Mouse (Mus musculus): ENCODE results near the gene Mycbpap. TPM values are rescaled to one million over a fixed set of nuclear protein-coding genes. Genes with fewer than 3 reads are reported as not detected.
A peak's percentile ranks its signal among the peaks of the same experiment; 100 is the strongest.

Gene Mycbpap
- polyA plus RNA-seq, 1 experiment from 2014 or later = 0.05 TPM

DNA sequence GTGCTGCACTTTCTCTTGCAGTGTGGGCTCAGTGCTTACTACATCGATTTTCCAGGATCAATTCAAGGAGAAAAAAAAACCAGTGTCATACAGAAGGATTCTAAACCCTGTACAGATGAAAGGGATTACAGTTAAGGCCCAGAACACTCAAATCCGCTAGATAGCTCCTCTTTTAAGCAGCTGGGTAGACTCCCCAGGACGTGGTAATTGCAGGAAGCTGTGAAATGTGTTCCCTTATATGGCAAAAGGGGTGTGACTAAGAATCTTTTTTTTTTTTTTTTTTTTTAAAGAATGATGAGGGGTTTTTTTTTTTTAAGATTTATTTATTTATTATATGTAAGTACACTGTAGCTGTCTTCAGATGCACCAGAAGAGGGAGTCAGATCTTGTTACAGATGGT is 7.3 kb upstream of the Mycbpap start:
- Histone ChIP-seq H3K4me1 (replicated peaks) (no peaks in the 10 kb centered on the region), H3K9me3 (replicated peaks) (no peaks in the 10 kb centered on the region), H3K9ac (no peak overlapping the region), H3K27ac (no peak overlapping the region), H3K27me3 (no peaks in the 10 kb centered on the region), H3K4me2 (no peak overlapping the region), H3K4me3 (replicated peaks) (no peak overlapping the region), H3K36me3 (no peaks in the 10 kb centered on the region)
- ATAC-seq (ENCODE audit: low read depth) = no peak
- no peak for DNase-seq
- WGBS (ENCODE audit: insufficient replicate concordance) = 36% methylated on average over 3 of the region's 3 CpGs

DNA sequence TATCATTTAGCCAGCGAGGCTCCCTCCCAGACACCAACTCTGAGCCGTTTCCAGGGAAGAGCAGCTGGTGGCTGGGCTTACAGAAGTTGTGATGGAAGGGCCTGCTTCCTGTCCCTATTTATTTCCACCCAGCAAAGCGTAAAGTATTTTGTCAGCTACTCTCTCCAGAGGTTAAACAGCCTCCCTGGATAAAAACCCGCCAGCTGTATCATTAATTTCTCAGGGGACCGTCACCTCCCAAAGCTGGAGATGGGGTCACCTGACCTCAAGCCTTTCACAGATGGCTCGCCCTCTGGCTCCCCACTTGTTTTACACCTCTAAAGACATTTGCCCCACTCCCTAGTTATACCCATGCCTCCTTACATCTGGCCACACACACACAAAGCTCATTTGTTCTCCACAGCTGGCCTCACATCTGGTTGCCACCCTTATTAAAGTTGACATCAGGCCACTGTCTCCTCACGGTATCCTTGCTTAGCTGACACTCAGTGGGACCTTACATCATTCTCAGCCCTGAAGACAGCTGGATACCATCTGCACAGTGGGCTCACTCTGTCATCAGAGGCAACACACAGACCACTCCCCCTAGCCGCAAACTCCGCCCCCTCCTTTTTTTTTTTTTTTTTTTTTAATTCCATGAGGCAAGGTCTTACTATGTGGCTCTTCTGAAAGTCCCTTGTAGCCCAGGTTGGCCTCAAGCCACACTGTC is 4.8 kb upstream of the Mycbpap start:
- H3K4me1 ChIP-seq (replicated peaks) = peaks cover 5% of the 10 kb centered on the region
- H3K36me3 ChIP-seq = no peaks in the 10 kb centered on the region
- peaks cover 4% of the 10 kb centered on the region for H3K27me3 ChIP-seq
- H3K9me3 ChIP-seq (replicated peaks) = no peaks in the 10 kb centered on the region
- ATAC-seq (ENCODE audit: low read depth) = no peak
- no peak for DNase-seq
- H3K9ac ChIP-seq = no peak overlapping the region
- H3K4me3 ChIP-seq (replicated peaks) = no peak overlapping the region
- 45% methylated on average over 9 of the region's 9 CpGs for WGBS (ENCODE audit: insufficient replicate concordance)
- no peak overlapping the region for H3K27ac ChIP-seq
- H3K4me2 ChIP-seq = no peak overlapping the region

GRCm38 (mm10) chr11:94513452-94513851 is 8.1 kb downstream of the Mycbpap start:
- 0 out of 2 replicates have a peak, but pooled peaks cover 6% of the 10 kb centered on the region for H3K9me3 ChIP-seq (replicated peaks)
- 0 out of 2 replicates have a peak, but pooled peaks cover 4% of the 10 kb centered on the region for H3K27me3 ChIP-seq
- no peak overlapping the region for H3K9ac ChIP-seq
- no peaks in the 10 kb centered on the region for H3K4me1 ChIP-seq (replicated peaks)
- no peak overlapping the region for H3K4me2 ChIP-seq
- DNase-seq = no peak
- no peak overlapping the region for H3K27ac ChIP-seq
- H3K36me3 ChIP-seq = no peaks in the 10 kb centered on the region
- WGBS (ENCODE audit: insufficient replicate concordance) = 47% methylated on average over 9 of the region's 9 CpGs
- H3K4me3 ChIP-seq (replicated peaks) = no peak overlapping the region
- no peak for ATAC-seq (ENCODE audit: low read depth)

GRCm38 (mm10) chr11:94508976-94509375 is 12.6 kb downstream of the Mycbpap start:
- H3K4me1 ChIP-seq (replicated peaks) = no peaks in the 10 kb centered on the region
- ATAC-seq (ENCODE audit: low read depth) = no peak
- H3K9me3 ChIP-seq (replicated peaks) = 0 out of 2 replicates have a peak, but pooled peaks cover 6% of the 10 kb centered on the region
- no peak overlapping the region for H3K27ac ChIP-seq
- WGBS (ENCODE audit: insufficient replicate concordance) = 62% methylated on average over 10 of the region's 10 CpGs
- H3K9ac ChIP-seq = no peak overlapping the region
- H3K27me3 ChIP-seq = peaks cover 23% of the 10 kb centered on the region
- H3K4me2 ChIP-seq = no peak overlapping the region
- no peak for DNase-seq
- no peak overlapping the region for H3K4me3 ChIP-seq (replicated peaks)
- H3K36me3 ChIP-seq = no peaks in the 10 kb centered on the region

DNA sequence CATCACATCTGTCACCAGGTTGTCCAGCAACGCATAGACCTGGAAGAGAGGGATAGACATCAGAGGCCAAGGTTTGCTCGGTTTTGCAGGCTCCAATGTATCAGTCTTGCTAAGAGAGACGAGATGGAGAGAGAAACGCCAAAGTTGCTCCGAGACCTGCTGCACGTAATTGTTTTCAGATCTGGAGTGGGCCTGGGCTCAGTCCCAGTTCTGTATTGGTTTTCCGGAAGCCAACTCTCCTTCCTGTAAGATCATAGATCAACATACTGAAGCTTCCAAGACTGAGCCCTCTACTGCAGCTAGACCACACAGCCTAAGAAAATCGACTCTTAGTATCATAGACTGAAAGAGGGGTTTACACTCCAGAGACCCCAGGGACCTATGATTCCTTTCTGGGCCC is 20.1 kb downstream of the Mycbpap start:
- Histone ChIP-seq H3K4me2 (no peak overlapping the region), H3K4me1 (replicated peaks) (no peaks in the 10 kb centered on the region; the same call in 1 of the 2 replicates), H3K9me3 (replicated peaks) (no peaks in the 10 kb centered on the region), H3K36me3 (no peaks in the 10 kb centered on the region), H3K9ac (no peak overlapping the region), H3K27me3 (peaks cover 79% of the 10 kb centered on the region), H3K27ac (no peak overlapping the region), H3K4me3 (replicated peaks) (no peak overlapping the region)
- ATAC-seq (ENCODE audit: low read depth) (no peak), DNase-seq (no peak)
- WGBS (ENCODE audit: insufficient replicate concordance) = 61% methylated on average over 8 of the region's 8 CpGs

DNA sequence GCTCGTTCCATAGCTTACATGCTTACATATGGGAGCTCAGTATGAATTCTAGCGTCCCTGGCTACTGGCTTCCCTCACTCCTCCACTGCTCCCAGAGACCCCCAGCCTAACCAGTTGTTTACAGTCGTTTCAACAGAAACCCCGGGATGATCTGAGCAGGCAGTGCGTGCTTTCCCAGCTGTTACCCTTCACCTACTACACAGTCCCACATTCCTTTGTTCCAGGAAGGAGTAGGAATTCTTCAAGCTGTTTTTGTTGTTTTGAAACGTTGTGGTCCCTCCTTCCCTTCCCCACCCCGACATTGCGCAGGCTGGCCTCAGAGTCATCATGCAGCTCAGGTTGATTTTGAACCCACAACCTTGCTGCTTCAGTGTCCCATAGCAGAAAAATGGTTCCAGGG is 21.2 kb downstream of the Mycbpap start:
- ATAC-seq (ENCODE audit: low read depth) (no peak), DNase-seq (no peak)
- no peaks in the 10 kb centered on the region for H3K9me3 ChIP-seq (replicated peaks)
- H3K27ac ChIP-seq = no peak overlapping the region
- no peaks in the 10 kb centered on the region; the same call in 1 of the 2 replicates for H3K4me1 ChIP-seq (replicated peaks)
- H3K4me2 ChIP-seq = no peak overlapping the region
- H3K4me3 ChIP-seq (replicated peaks) = no peak overlapping the region
- H3K36me3 ChIP-seq = no peaks in the 10 kb centered on the region
- 29% methylated on average over 8 of the region's 8 CpGs for WGBS (ENCODE audit: insufficient replicate concordance)
- no peak overlapping the region for H3K9ac ChIP-seq
- H3K27me3 ChIP-seq = peaks cover 87% of the 10 kb centered on the region

GRCm38 (mm10) chr11:94499661-94500152 is 21.8 kb downstream of the Mycbpap start, which contains the start of gene Epn3:
Epn3 (minus strand) TSS chr11:94499974.
- no peaks in the 10 kb centered on the region for H3K36me3 ChIP-seq
- H3K9ac ChIP-seq = no peak within 1 kb of the TSS
- ATAC-seq (ENCODE audit: low read depth) (no peak; the same call in 1 of the 2 replicates), DNase-seq (no peak)
- peak within 1 kb of the TSS; percentile 44 for H3K4me2 ChIP-seq
- no peaks in the 10 kb centered on the region; the same call in 1 of the 2 replicates for H3K4me1 ChIP-seq (replicated peaks)
- peak within 1 kb of the TSS; percentile 9; the same call in 1 of the 2 replicates for H3K4me3 ChIP-seq (replicated peaks)
- WGBS (ENCODE audit: insufficient replicate concordance) = 3% methylated on average over 26 of the region's 26 CpGs
- no peaks in the 10 kb centered on the region for H3K9me3 ChIP-seq (replicated peaks)
- H3K27me3 ChIP-seq = peaks cover 88% of the 10 kb centered on the region
- H3K27ac ChIP-seq = no peak within 1 kb of the TSS

DNA sequence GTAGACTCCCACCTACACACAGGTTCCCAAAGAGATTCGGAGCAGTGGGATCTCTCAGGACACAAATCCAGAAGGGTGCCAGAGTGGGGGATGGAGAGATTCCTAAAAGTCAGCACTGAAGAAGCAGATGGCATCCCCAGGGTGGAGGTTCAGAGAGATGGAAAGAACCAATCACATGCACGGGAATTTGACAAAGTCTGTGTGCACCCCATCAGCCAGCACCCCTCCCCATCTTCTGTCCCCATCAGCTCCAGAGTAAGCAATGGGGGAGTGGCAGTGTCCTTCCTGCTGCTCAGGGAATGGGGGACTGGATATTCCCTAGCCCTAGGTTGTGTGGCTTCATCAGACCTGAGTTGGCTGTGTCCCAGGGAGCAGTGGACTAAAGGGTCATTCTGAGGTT is 22.5 kb downstream of the Mycbpap start:
- Histone ChIP-seq H3K4me3 (replicated peaks) (no peak overlapping the region), H3K27me3 (peaks cover 84% of the 10 kb centered on the region), H3K36me3 (no peaks in the 10 kb centered on the region), H3K27ac (no peak overlapping the region), H3K9me3 (replicated peaks) (no peaks in the 10 kb centered on the region), H3K9ac (no peak overlapping the region), H3K4me2 (peak overlapping the region; percentile 44; the same call in 1 of the 2 replicates), H3K4me1 (replicated peaks) (no peaks in the 10 kb centered on the region; the same call in 1 of the 2 replicates)
- ATAC-seq (ENCODE audit: low read depth) (no peak), DNase-seq (no peak)
- 6% methylated on average over 2 of the region's 2 CpGs for WGBS (ENCODE audit: insufficient replicate concordance)

- ATAC-seq (ENCODE audit: low read depth) (no peak), DNase-seq (no peak)
- H3K36me3 ChIP-seq = no peaks in the 10 kb centered on the region
- H3K27me3 ChIP-seq = peaks cover 84% of the 10 kb centered on the region
- H3K9ac ChIP-seq = no peak overlapping the region
- H3K4me2 ChIP-seq = no peak overlapping the region
- no peak overlapping the region for H3K27ac ChIP-seq
- H3K9me3 ChIP-seq (replicated peaks) = no peaks in the 10 kb centered on the region
- WGBS (ENCODE audit: insufficient replicate concordance) = 27% methylated on average over 19 of the region's 19 CpGs
- no peaks in the 10 kb centered on the region; the same call in 1 of the 2 replicates for H3K4me1 ChIP-seq (replicated peaks)
- no peak overlapping the region for H3K4me3 ChIP-seq (replicated peaks)
Observed at GRCm38 (mm10) chr11:94498093-94498996, 23.2 kb downstream of the Mycbpap start.

GRCm38 (mm10) chr11:94495415-94495814 is 26.1 kb downstream of the Mycbpap start:
- Histone ChIP-seq H3K9me3 (replicated peaks) (no peaks in the 10 kb centered on the region), H3K4me3 (replicated peaks) (no peak overlapping the region), H3K9ac (no peak overlapping the region), H3K4me1 (replicated peaks) (no peaks in the 10 kb centered on the region; the same call in 1 of the 2 replicates), H3K4me2 (no peak overlapping the region), H3K27me3 (peaks cover 86% of the 10 kb centered on the region), H3K27ac (no peak overlapping the region), H3K36me3 (no peaks in the 10 kb centered on the region)
- DNase-seq = no peak
- WGBS (ENCODE audit: insufficient replicate concordance) = 63% methylated on average over 3 of the region's 3 CpGs
- ATAC-seq (ENCODE audit: low read depth) = no peak

DNA sequence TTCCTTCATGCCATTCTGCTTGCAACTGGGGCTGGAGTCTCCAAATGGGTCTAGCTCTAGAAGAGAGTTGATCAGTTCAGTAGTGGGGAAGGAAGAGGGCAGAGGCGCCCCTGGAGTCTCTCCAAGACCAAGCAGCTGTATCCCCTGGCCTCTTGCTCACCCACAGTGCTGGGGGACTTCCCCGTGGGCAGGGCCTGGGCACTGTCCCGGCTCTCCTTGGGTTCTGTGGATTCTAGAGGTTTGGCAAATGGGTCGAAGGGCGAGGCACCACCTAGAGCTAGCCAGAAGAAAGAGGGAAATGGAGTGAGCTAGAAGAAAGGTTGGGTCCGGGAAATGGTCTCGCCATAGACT is 29.8 kb downstream of the Mycbpap start:
- 36% methylated on average over 7 of the region's 7 CpGs for WGBS (ENCODE audit: insufficient replicate concordance)

More for the DNA sequence above, 29.8 kb downstream of the Mycbpap start:
- no peak overlapping the region for H3K9ac ChIP-seq
- no peak for ATAC-seq (ENCODE audit: low read depth)
- no peak for DNase-seq
- H3K4me3 ChIP-seq (replicated peaks) = 0 out of 2 replicates have a peak overlapping the region, but pooled peaks have one; percentile 51
- H3K36me3 ChIP-seq = no peaks in the 10 kb centered on the region
- H3K4me1 ChIP-seq (replicated peaks) = no peaks in the 10 kb centered on the region
- H3K27ac ChIP-seq = no peak overlapping the region
- H3K9me3 ChIP-seq (replicated peaks) = no peaks in the 10 kb centered on the region
- H3K4me2 ChIP-seq = peak overlapping the region; percentile 62
- peaks cover 87% of the 10 kb centered on the region for H3K27me3 ChIP-seq

Data from liver, embryonic 13.5 days (tissue).